Mouse (Mus musculus) heart, postnatal 0 days (tissue): ENCODE data around the gene AU041133.

Experiments
- CTCF ChIP-seq: IDR thresholded peaks from 2 replicates; pipeline ENCODE4 v1.5.1; 2016; ENCODE audit warnings: antibody characterized with exemption, control low read depth, low read depth
- EP300 ChIP-seq: IDR thresholded peaks from 2 replicates; pipeline ENCODE4 v1.6.1; 2016; ENCODE audit warnings: antibody characterized with exemption, low read depth

GRCm38 (mm10) chr10:82127850-82128401 is at the start of gene AU041133:
- TF ChIP-seq EP300 (no peak), CTCF (no peak)
